Mouse (Mus musculus) testis, adult 2 months (tissue): ENCODE data around the gene Pmpcb. TPM values are rescaled to one million over a fixed set of nuclear protein-coding genes. Genes with fewer than 3 reads are reported as not detected.

Experiments used
- H3K27ac ChIP-seq: fragments of 200-500 bp; 2 replicates; pipeline ENCODE4 v1.5.1; 2012; ENCODE audit warnings: low read depth, low read length; ENCODE audit not compliant: control insufficient read depth, insufficient read depth
- H3K27me3 ChIP-seq: fragments of 200-500 bp; 2 replicates; pipeline ENCODE4 v1.6.1; 2012; ENCODE audit warnings: mild to moderate bottlenecking, low read length, moderate library complexity; ENCODE audit not compliant: control insufficient read depth, insufficient read depth
- H3K36me3 ChIP-seq: fragments of 200-500 bp; 2 replicates; pipeline ENCODE4 v1.6.1; 2012; ENCODE audit warnings: mild to moderate bottlenecking, low read length; ENCODE audit not compliant: control insufficient read depth, insufficient read depth
- H3K4me1 ChIP-seq: fragments of 200-500 bp; 2 replicates; pipeline ENCODE4 v1.6.1; 2012; ENCODE audit warnings: low read length; ENCODE audit not compliant: control insufficient read depth, insufficient read depth
- H3K4me3 ChIP-seq: fragments of 200-500 bp; 2 replicates; pipeline ENCODE4 v1.5.1; 2012; ENCODE audit warnings: low read depth, mild to moderate bottlenecking, low read length, moderate library complexity, mixed read lengths; ENCODE audit not compliant: control insufficient read depth
- CTCF ChIP-seq: fragments of 200-500 bp; IDR thresholded peaks from 2 replicates; pipeline ENCODE4 v1.5.1; 2012; ENCODE audit warnings: low read depth, mild to moderate bottlenecking, inconsistent platforms, low read length, moderate library complexity; ENCODE audit not compliant: control insufficient read depth, insufficient read depth, insufficient replicate concordance
- POLR2A ChIP-seq: fragments of 200-500 bp; IDR thresholded peaks from 2 replicates; pipeline ENCODE4 v1.6.1; 2012; ENCODE audit warnings: low read depth, mild to moderate bottlenecking, inconsistent platforms, low read length, moderate library complexity; ENCODE audit not compliant: control insufficient read depth
- polyA plus RNA-seq: library from polyadenylated mRNA; depleted of rRNA; stranded (reverse); fragments of >200 nt; gene quantifications from 2 replicates; pipeline ENCODE4 v1.2.3, GENCODE M21; 2012

Gene Pmpcb
- polyA plus RNA-seq, 1 experiment: 86.0 TPM

DNA sequence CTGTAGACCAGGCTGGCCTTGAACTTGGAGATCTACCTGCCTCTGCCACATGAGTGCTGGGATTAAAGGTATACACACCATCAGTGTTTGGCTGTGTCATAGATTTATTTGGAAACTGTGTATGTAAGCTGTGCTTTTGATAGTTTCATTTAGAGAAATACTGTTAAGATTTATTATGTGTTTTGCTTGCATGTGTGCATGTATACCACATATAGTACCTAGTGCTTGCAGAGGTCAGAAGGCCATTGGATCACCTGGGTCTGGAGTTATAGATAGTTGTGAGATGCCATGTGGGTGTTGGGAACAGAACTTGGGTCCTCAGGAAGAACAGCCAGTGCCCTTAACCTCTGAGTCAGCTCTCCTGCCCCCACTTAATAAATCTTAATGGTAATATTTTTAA, 7.7 kb downstream of the Pmpcb start:
- H3K27me3 ChIP-seq: no peaks in the 10 kb centered on the region
- peaks cover 8% of the 10 kb centered on the region for H3K36me3 ChIP-seq
- H3K27ac ChIP-seq: no peak overlapping the region
- no peak overlapping the region for H3K4me3 ChIP-seq
- no peaks in the 10 kb centered on the region for H3K4me1 ChIP-seq
- TF ChIP-seq CTCF: no peak
- no peak for TF ChIP-seq POLR2A

- TF ChIP-seq CTCF: no peak
- Histone ChIP-seq H3K4me3 (no peak overlapping the region), H3K36me3 (peaks cover 3% of the 10 kb centered on the region; the same call in 1 of the 2 replicates), H3K27me3 (no peaks in the 10 kb centered on the region), H3K4me1 (no peaks in the 10 kb centered on the region), H3K27ac (no peak overlapping the region)
Measured at GRCm38 (mm10) chr5:21745966-21746365, 9.0 kb downstream of the Pmpcb start.

DNA sequence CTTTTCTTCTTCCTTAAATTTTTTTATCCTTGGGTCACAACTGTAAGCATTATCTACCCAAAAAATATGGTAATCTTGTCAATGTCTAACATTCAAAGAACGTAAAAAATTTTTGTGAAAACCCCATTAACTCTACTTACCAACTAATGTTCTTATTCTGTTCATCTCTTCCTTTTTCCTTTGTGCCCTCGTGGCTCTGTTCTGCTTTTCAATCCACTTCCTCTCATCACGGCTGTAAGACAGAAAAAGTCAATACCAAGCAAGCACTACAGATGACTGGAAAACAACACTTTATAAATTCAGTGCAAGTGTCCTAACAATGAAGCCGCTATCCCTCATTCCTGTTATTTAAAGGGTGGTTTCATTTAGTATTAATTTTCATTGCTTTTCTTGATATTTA, 31.6 kb downstream of the Pmpcb start:
- Histone ChIP-seq H3K36me3 (peaks cover 5% of the 10 kb centered on the region), H3K4me1 (no peaks in the 10 kb centered on the region), H3K27ac (no peak overlapping the region), H3K4me3 (no peak overlapping the region), H3K27me3 (no peaks in the 10 kb centered on the region)
- TF ChIP-seq CTCF (no peak), POLR2A (no peak)

DNA sequence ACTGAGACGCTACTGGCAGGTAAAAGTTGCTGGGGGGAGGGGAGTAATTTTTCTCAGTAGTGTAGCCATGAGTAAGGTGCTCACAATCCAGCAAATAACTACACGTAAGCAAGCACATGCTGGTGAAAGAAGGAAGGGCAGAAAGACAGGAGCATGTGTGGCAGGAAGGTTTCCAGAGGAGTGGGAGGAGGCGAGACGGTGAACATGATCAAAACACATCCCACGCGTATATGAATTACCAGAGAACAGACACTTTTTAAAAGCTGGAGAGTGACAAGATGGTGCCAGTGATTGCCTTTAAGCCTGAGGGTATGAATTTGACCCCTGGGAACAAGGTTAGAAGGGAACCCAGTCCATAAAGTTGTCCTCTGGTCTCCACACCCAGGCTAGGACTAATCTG, 32.9 kb downstream of the Pmpcb start:
- peaks cover 7% of the 10 kb centered on the region for H3K36me3 ChIP-seq
- no peak overlapping the region for H3K4me3 ChIP-seq
- no peak for TF ChIP-seq POLR2A
- TF ChIP-seq CTCF: no peak

GRCm38 (mm10) chr5:21776491-21776890, 39.5 kb downstream of the Pmpcb start:
- Histone ChIP-seq H3K36me3 (peaks cover 2% of the 10 kb centered on the region), H3K27ac (no peak overlapping the region), H3K27me3 (no peaks in the 10 kb centered on the region), H3K4me1 (no peaks in the 10 kb centered on the region), H3K4me3 (no peak overlapping the region)
- no peak for TF ChIP-seq POLR2A
- TF ChIP-seq CTCF: no peak

More for the DNA sequence above, 32.9 kb downstream of the Pmpcb start:
- H3K4me1 ChIP-seq: no peaks in the 10 kb centered on the region
- H3K27ac ChIP-seq: no peak overlapping the region
- H3K27me3 ChIP-seq: no peaks in the 10 kb centered on the region

- no peaks in the 10 kb centered on the region; the same call in none of the 2 replicates for H3K36me3 ChIP-seq
- H3K27me3 ChIP-seq: no peaks in the 10 kb centered on the region
- peak overlapping the region; percentile 100 for H3K4me3 ChIP-seq
- 0 out of 2 replicates have a peak, but pooled peaks cover 2% of the 10 kb centered on the region for H3K4me1 ChIP-seq
- TF ChIP-seq POLR2A (no peak), CTCF (no peak)
- peak overlapping the region; percentile 89 for H3K27ac ChIP-seq
Measured at GRCm38 (mm10) chr5:21784161-21785052, 47.5 kb downstream of the Pmpcb start.

DNA sequence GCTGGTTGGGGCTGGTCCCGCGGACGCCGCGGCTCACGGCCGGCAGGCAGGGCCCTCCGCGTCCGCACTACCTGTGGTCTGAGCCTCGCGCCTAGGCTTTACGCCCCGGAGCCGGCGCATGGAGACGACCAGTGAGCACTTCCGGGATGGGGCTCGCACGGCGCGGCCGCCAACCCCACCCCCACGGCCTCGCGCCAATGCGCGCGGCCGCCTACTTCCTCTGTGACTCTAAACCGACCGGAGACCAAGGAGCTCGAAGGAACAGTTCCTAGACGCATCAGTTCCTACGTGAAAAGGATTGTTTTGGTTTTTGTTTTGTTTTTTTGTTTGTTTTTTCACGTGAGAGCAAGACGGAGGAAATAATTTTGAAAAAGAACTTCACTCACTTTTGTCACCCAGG, 48.1 kb downstream of the Pmpcb start, which contains the start of the genes Dnajc2 and Psmc2:
Gene Dnajc2 (minus strand): TSS at position 199 of the 400 bp plus-strand sequence.
Gene Psmc2 (plus strand): TSS at position 231 of the 400 bp plus-strand sequence.
- TF ChIP-seq POLR2A (peak; percentile 78), CTCF (no peak)
- Histone ChIP-seq H3K27me3 (no peaks in the 10 kb centered on the region), H3K36me3 (no peaks in the 10 kb centered on the region; the same call in none of the 2 replicates), H3K4me1 (0 out of 2 replicates have a peak, but pooled peaks cover 2% of the 10 kb centered on the region), H3K4me3 (peak within 1 kb of the TSS; percentile 100), H3K27ac (peak within 1 kb of the TSS; percentile 93)

- Histone ChIP-seq H3K27ac (peak overlapping the region; percentile 36; the same call in 1 of the 2 replicates), H3K27me3 (no peaks in the 10 kb centered on the region), H3K4me3 (peak overlapping the region; percentile 99), H3K4me1 (0 out of 2 replicates have a peak, but pooled peaks cover 2% of the 10 kb centered on the region), H3K36me3 (no peaks in the 10 kb centered on the region; the same call in none of the 2 replicates)
- no peak for TF ChIP-seq POLR2A
- TF ChIP-seq CTCF: no peak
Measured at GRCm38 (mm10) chr5:21785776-21786175, 48.8 kb downstream of the Pmpcb start.
